Mouse (Mus musculus) erythroblast, adult 5-6 weeks (primary cell): Measurements from ENCODE around the gene Spast. TPM values are rescaled to one million over a fixed set of nuclear protein-coding genes. Genes with fewer than 3 reads are reported as not detected.
"Not testable (repeated sequence)": the region's sequence is repeated elsewhere in the genome, so short reads cannot be mapped to it uniquely, and the experiment has no call there.

Source experiments
- ATAC-seq: replicated peaks from 2 replicates; pipeline ENCODE4 v1.8.0; 2016; ENCODE audit warnings: moderate number of reproducible peaks, mild to moderate bottlenecking, moderate TSS enrichment, inconsistent platforms; ENCODE audit not compliant: poor library complexity, low FRiP score, severe bottlenecking
- total RNA-seq, 2 experiments: library from RNA; stranded (forward) in 1 of 2; stranded (reverse) in 1 of 2; fragments of 150-400 nt in 1 of 2; fragments of 200-764, 138-1000 nt in 1 of 2; gene quantifications; 2 replicates each; pipeline versions ENCODE4 v1.2.3 to v1.2.4; 2015 to 2017; ENCODE audit warnings: low replicate concordance in 2 of 2

The Spast gene
- 12.5 and 14.4 TPM in 2 replicates for total RNA-seq (2015; ENCODE audit: low replicate concordance)
- total RNA-seq (2017; ENCODE audit: low replicate concordance), result 18.1 and 21.4 TPM in 2 replicates

DNA sequence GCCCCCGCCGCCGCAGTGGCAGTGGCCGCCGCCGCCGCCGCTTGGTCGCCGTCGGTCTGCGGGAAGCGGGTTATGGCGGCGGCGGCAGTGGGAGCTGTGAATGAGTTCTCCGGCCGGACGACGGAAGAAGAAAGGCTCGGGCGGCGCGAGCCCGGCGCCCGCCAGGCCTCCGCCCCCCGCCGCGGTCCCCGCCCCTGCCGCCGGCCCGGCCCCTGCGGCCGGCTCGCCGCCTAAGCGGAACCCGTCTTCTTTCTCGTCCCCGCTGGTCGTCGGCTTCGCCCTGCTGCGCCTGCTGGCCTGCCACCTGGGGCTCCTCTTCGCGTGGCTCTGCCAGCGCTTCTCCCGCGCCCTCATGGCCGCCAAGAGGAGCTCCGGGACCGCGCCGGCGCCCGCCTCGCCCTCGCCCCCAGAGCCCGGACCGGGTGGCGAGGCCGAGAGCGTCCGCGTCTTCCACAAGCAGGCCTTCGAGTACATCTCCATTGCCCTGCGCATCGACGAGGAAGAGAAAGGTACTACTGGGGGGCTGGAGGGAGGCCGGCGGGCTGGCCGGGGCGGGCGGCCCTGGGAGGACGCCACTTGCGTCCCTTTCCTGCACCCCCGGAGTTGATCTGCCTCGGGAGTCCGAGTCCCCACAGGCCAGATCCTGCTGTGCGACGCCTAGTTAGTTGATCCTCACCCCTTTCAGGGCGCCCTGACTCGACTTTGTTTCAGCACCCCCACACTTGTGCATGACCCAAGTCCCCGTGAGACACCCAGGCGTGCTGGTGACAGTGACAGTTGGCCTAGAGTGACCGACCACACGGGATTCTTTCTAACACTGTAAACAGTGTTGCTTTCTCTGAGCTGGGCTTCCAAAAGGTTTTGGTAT lies at the start of gene Spast:
Gene Spast, plus strand, starts transcription at position 51 of the 868 bp plus-strand sequence.
- peak; percentile 53 for ATAC-seq

GRCm38 (mm10) chr17:74290198-74290597 lies 48.6 kb upstream of the Spast start:
- peak; percentile 66 for ATAC-seq

DNA sequence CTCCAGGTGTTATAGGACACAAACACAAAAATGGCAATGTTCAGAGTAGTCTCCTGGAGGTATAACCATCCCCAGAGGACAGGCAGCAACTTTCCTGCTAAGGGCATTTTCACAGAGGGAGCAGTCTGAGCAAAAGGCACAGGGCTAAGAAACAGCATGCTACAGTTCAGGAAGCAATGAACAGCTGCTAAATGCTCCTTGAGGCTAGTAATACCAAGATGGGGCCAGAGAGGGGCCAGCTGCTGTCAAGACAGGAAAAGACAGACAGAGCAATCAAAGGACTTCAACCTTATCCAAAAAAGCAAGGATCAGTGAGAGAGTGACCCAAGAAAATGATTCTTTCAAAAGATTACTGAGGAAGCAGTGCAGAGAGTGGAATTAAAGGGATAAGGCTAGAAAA lies 47.9 kb upstream of the Spast start:
- ATAC-seq, result no peak

- ATAC-seq, result peak; percentile 29; the same call in 1 of the 2 replicates
These were observed 47.0 kb upstream of the Spast start for GRCm38 (mm10) chr17:74291640-74292361.

- ATAC-seq, result no peak
These were observed 44.9 kb upstream of the Spast start for GRCm38 (mm10) chr17:74293687-74294425.

- ATAC-seq, result peak; percentile 83
These were observed 44.3 kb upstream of the Spast start for GRCm38 (mm10) chr17:74294426-74295025.

- ATAC-seq, result peak; percentile 22
These were observed 43.5 kb upstream of the Spast start, which contains the start of gene Memo1 for GRCm38 (mm10) chr17:74295026-74295970. Gene Memo1, minus strand, starts transcription at chr17:74295521.

DNA sequence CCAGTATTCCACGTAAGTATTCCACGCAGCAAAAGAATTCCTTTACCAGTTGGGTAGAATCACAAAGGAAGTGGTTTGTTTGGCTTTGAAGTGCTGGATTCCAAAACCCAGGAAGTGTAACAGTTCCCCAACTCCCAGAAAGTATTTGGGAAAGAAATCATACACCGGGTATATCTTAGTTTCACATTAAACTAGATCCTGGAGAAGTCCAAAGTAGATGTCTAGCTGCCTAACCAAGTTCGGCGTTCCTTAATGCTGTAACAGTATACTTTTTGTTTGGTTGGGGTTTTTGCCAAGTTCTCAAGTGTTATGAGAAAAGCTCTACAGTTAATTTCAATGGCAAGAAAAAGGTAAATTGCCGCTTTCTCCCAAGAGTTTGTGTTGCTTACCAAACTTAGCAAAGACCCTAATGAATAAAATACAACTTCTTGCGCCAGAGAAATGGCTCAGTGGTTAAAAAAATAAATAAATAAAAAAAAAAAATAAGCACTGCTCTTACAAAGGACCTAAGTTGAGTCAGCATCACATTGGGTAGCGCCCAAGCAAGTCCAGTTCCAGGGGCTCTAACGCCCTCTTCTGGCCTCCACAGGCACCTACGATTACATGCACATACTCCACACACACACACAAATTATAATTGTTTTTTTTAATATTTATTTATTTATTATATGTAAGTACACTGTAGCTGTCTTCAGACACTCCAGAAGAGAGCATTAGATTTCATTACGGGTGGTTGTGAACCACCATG lies 42.5 kb upstream of the Spast start:
- ATAC-seq, result 0 out of 2 replicates have a peak, but pooled peaks have one; percentile 44

DNA sequence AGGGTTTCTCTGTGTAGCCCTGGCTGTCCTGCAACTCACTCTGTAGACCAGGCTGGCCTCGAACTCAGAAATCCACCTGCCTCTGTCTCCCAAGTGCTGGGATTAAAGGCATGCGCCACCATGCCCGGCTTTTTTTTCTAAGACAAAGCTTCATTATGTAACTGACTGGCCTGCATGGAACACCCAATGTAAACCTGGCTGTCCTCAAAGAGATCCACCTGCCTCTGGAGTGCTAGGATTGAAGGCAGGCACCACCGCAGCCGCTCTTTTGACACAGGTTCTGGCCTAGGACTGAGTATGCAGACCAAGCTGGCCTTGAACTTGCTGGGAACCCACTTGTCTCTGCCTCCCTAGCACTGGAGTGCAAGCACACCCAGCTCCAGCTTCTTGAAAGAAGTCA lies 41.8 kb upstream of the Spast start:
- ATAC-seq, result not testable (repeated sequence)

GRCm38 (mm10) chr17:74300089-74300488 lies 38.7 kb upstream of the Spast start:
- no peak for ATAC-seq

DNA sequence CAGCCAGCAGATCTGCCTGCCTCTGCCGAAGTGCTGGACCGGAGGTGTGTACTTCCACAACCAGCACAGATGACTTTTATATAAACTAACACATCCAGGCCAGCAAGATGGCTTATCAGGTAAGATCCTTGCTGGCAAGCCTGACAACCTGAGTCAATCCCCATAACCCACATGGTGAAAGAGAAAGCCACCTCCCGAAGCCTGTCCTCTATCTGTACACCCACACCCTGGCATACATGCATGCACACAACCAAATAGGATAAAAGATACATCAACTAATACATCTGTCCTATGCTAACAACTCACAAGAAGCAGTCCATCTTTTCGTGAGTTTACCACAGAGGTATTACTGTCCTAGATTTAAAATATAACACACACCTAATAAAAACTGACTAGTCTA lies 34.7 kb upstream of the Spast start:
- peak; percentile 94 for ATAC-seq

GRCm38 (mm10) chr17:74305616-74306015 lies 33.2 kb upstream of the Spast start:
- no peak for ATAC-seq

GRCm38 (mm10) chr17:74306021-74306420 lies 32.8 kb upstream of the Spast start:
- ATAC-seq, result no peak

GRCm38 (mm10) chr17:74315445-74316308 lies 23.1 kb upstream of the Spast start:
- ATAC-seq, result peak; percentile 48

GRCm38 (mm10) chr17:74316309-74316863 lies 22.4 kb upstream of the Spast start:
- peak; percentile 91 for ATAC-seq

- ATAC-seq, result no peak
These were observed 20.1 kb upstream of the Spast start for GRCm38 (mm10) chr17:74318721-74319120.
